Mouse (Mus musculus) liver, adult 2 months (tissue): Measurements from ENCODE around the gene Atxn1l. TPM values are rescaled to one million over a fixed set of nuclear protein-coding genes. Genes with fewer than 3 reads are reported as not detected.
A peak's percentile ranks its signal among the peaks of the same experiment; 100 is the strongest.

ENCODE experiments used
- DNase-seq: peaks from one replicate; pipeline ENCODE4 v3.0.0-alpha.2; 2011; ENCODE audit warnings: low read depth, low spot score; ENCODE audit errors: extremely low read depth
- H3K27ac ChIP-seq: fragments of 200-500 bp; replicated peaks from 2 replicates; pipeline ENCODE4 v1.5.1; 2012; ENCODE audit warnings: low read depth, mild to moderate bottlenecking, control low read depth, inconsistent platforms, low read length; ENCODE audit not compliant: insufficient read depth
- H3K27me3 ChIP-seq: fragments of 200-500 bp; 2 replicates; pipeline ENCODE4 v1.6.1; 2012; ENCODE audit warnings: mild to moderate bottlenecking, moderate library complexity, low read length, inconsistent platforms; ENCODE audit not compliant: control insufficient read depth, insufficient read depth
- H3K36me3 ChIP-seq: fragments of 200-500 bp; 2 replicates; pipeline ENCODE4 v1.6.1; 2012; ENCODE audit warnings: low read length, inconsistent platforms; ENCODE audit not compliant: control insufficient read depth, insufficient read depth
- H3K4me1 ChIP-seq: fragments of 200-500 bp; 2 replicates; pipeline ENCODE4 v1.6.1; 2011; ENCODE audit warnings: low read length; ENCODE audit not compliant: control insufficient read depth, insufficient read depth
- H3K4me3 ChIP-seq: fragments of 200-500 bp; 2 replicates; pipeline ENCODE4 v1.5.1; 2011; ENCODE audit warnings: low read depth, mild to moderate bottlenecking, control low read depth, low read length, moderate library complexity; ENCODE audit not compliant: insufficient read depth
- H3K79me2 ChIP-seq: fragments of 200-500 bp; 2 replicates; pipeline ENCODE4 v1.6.1; 2012; ENCODE audit warnings: inconsistent platforms, mild to moderate bottlenecking, low read length, moderate library complexity; ENCODE audit not compliant: control insufficient read depth, insufficient read depth
- H3K9ac ChIP-seq: fragments of 200-500 bp; 2 replicates; pipeline ENCODE4 v1.6.1; 2012; ENCODE audit warnings: low read depth, mild to moderate bottlenecking, control low read depth, inconsistent platforms, low read length
- CTCF ChIP-seq: fragments of 200-500 bp; IDR thresholded peaks from 2 replicates; pipeline ENCODE4 v1.5.1; 2011; ENCODE audit warnings: low read depth, low read length, control low read depth
- POLR2A ChIP-seq: fragments of 200-500 bp; IDR thresholded peaks from 2 replicates; pipeline ENCODE4 v1.6.1; 2011; ENCODE audit warnings: low read length, control low read depth; ENCODE audit not compliant: insufficient read depth; ENCODE audit errors: extremely low read depth
- WGBS: fragments of 180-500 bp; shearing (Covaris S2); methylation state at CpG from one replicate; pipeline ENCODE4 v1.1.7; 2018; 5-methylcytosine and 5-hydroxymethylcytosine counted together
- polyA plus RNA-seq: library from polyadenylated mRNA; depleted of rRNA; stranded (reverse); fragments of >200 nt; gene quantifications from 2 replicates; pipeline ENCODE4 v1.2.3, GENCODE M21; 2012
- total RNA-seq: library from RNA; depleted of rRNA; stranded (reverse); fragments of >200 nt; gene quantifications from 2 replicates; pipeline ENCODE4 v1.2.3, GENCODE M21; 2014

The Atxn1l gene
- total and polyA plus RNA-seq, 2 experiments = 6.2 to 6.3 TPM

GRCm38 (mm10) chr8:109777851-109778250 lies 40.3 kb upstream of the Atxn1l start:
- WGBS = 18% methylated on average over 5 of the region's 5 CpGs
- H3K9ac ChIP-seq = no peak overlapping the region
- DNase-seq = no peak
- H3K27ac ChIP-seq = no peak overlapping the region
- no peaks in the 10 kb centered on the region for H3K27me3 ChIP-seq
- TF ChIP-seq POLR2A = no peak
- no peak for TF ChIP-seq CTCF
- H3K4me3 ChIP-seq = no peak overlapping the region
- peaks cover 13% of the 10 kb centered on the region for H3K4me1 ChIP-seq
- H3K79me2 ChIP-seq = peaks cover 22% of the 10 kb centered on the region; the same call in 1 of the 2 replicates
- H3K36me3 ChIP-seq = no peaks in the 10 kb centered on the region

- Histone ChIP-seq H3K27me3 (no peaks in the 10 kb centered on the region), H3K4me1 (no peaks in the 10 kb centered on the region), H3K79me2 (no peaks in the 10 kb centered on the region), H3K36me3 (no peaks in the 10 kb centered on the region), H3K4me3 (no peak overlapping the region), H3K27ac (no peak overlapping the region), H3K9ac (no peak overlapping the region)
- DNase-seq = no peak
- WGBS = 68% methylated on average over 3 of the region's 3 CpGs
- TF ChIP-seq POLR2A = no peak
- TF ChIP-seq CTCF = no peak
Measured at GRCm38 (mm10) chr8:109773154-109773553, 35.6 kb upstream of the Atxn1l start.

GRCm38 (mm10) chr8:109766081-109766480 lies 28.5 kb upstream of the Atxn1l start:
- peak; percentile 58 for DNase-seq
- TF ChIP-seq CTCF (no peak), POLR2A (no peak)
- 51% methylated on average over 7 of the region's 7 CpGs for WGBS

GRCm38 (mm10) chr8:109764031-109764430 lies 26.5 kb upstream of the Atxn1l start:
- H3K27me3 ChIP-seq = no peaks in the 10 kb centered on the region
- no peak overlapping the region for H3K4me3 ChIP-seq
- H3K9ac ChIP-seq = no peak overlapping the region
- H3K79me2 ChIP-seq = no peaks in the 10 kb centered on the region
- no peaks in the 10 kb centered on the region; the same call in 1 of the 2 replicates for H3K4me1 ChIP-seq
- no peak for TF ChIP-seq POLR2A
- TF ChIP-seq CTCF = no peak
- no peak for DNase-seq
- 90% methylated on average over 6 of the region's 6 CpGs for WGBS
- no peak overlapping the region for H3K27ac ChIP-seq
- H3K36me3 ChIP-seq = no peaks in the 10 kb centered on the region

More at GRCm38 (mm10) chr8:109766081-109766480, 28.5 kb upstream of the Atxn1l start:
- Histone ChIP-seq H3K79me2 (no peaks in the 10 kb centered on the region), H3K9ac (peak overlapping the region; percentile 47; the same call in 1 of the 2 replicates), H3K27ac (no peak overlapping the region; the same call in 1 of the 2 replicates), H3K27me3 (no peaks in the 10 kb centered on the region), H3K36me3 (no peaks in the 10 kb centered on the region), H3K4me1 (no peaks in the 10 kb centered on the region), H3K4me3 (peak overlapping the region; percentile 33; the same call in 1 of the 2 replicates)

GRCm38 (mm10) chr8:109760221-109760620 lies 22.7 kb upstream of the Atxn1l start:
- TF ChIP-seq POLR2A (no peak), CTCF (no peak)
- WGBS = 0% methylated on average over 1 of the region's 1 CpGs
- Histone ChIP-seq H3K27ac (no peak overlapping the region), H3K36me3 (no peaks in the 10 kb centered on the region), H3K4me1 (no peaks in the 10 kb centered on the region; the same call in 1 of the 2 replicates), H3K9ac (no peak overlapping the region), H3K4me3 (no peak overlapping the region), H3K27me3 (no peaks in the 10 kb centered on the region), H3K79me2 (no peaks in the 10 kb centered on the region)
- peak; percentile 87 for DNase-seq

- Histone ChIP-seq H3K27ac (no peak overlapping the region), H3K9ac (no peak overlapping the region), H3K79me2 (no peaks in the 10 kb centered on the region), H3K4me3 (no peak overlapping the region), H3K4me1 (no peaks in the 10 kb centered on the region; the same call in 1 of the 2 replicates), H3K27me3 (no peaks in the 10 kb centered on the region), H3K36me3 (no peaks in the 10 kb centered on the region)
- DNase-seq = no peak
- WGBS = 93% methylated on average over 7 of the region's 7 CpGs
- TF ChIP-seq CTCF (no peak), POLR2A (no peak)
Measured at GRCm38 (mm10) chr8:109759426-109759825, 21.9 kb upstream of the Atxn1l start.
